Mouse (Mus musculus): Measurements from ENCODE around the gene Irf2bp2. TPM values are rescaled to one million over a fixed set of nuclear protein-coding genes. Genes with fewer than 3 reads are reported as not detected.
A peak's percentile ranks its signal among the peaks of the same experiment; 100 is the strongest.

Gene Irf2bp2
- total RNA-seq, 2 experiments from 2014 or later = 64.3 to 71.2 TPM

DNA sequence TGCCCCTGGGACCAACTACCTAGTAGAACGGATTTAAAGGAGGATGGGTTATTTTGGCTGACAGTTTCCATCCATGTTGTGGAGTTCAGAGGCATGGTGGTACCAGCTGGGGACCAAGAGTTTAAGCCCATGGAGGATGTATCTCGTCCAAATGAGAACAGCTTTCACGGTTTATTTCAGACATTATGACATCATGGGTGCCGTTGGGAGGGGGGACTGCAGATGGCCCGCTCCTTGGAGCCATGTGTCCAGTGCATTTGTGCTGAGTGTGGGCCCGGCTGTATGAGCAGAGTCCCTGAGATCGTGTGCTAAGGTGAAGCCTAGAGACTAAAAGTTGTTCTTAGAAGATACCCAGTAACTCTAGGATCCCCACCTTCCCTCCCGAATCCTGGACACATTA lies 50.4 kb downstream of the Irf2bp2 start:
- DNase-seq = no peak
- intact Hi-C loops (cut with DNase I) = no loop called here

DNA sequence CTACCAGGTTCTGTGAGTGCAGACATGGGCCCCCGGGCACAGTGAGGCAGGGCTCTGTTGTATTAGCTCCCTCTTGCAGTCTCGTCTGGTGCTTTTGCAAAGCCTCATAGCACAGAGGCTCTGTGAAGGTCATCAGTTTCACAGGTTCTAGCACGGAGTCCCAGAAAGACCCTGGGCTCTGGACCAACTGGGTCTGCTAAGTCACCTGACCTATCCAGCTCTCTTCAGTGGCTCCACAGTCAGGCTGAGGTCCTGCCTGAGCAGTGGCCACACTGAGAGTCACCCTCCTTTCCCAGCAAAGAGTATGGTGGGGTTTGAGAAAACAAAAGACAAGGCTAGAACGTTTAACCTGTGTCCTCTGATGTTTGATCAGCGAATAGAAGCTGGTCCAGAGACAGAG lies 51.0 kb downstream of the Irf2bp2 start:
- intact Hi-C loops (cut with DNase I) = no loop called here
- DNase-seq = no peak

DNA sequence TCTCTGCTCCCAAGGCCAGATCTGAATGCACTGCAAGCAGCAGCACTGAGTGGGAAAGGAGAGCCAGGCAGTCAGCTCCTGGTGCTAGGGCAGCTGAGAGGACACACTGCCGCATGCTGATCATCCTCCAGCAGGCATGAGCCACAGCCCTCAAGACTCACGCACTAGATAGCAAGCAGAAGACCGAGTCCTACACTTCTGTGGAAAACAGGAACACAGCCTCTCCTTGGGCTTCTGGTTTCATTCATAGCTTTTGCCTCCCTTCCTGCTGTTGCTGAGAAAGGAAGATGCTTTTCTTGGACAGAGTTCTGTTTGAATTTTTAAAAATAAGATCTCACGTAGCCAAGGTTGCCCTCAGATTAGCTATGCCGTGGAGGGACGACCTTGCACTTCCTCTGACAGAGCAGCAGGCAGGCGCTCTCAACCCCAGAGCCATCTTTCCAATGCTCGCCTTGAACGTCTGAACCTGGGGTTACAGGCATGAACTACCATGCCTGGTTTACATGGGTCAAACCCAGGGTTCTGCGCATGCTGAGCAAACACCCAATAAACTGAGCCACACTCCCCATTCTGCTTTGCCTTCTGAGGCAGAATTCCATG lies 51.6 kb downstream of the Irf2bp2 start:
- intact Hi-C loops (cut with DNase I) = no loop called here

DNA sequence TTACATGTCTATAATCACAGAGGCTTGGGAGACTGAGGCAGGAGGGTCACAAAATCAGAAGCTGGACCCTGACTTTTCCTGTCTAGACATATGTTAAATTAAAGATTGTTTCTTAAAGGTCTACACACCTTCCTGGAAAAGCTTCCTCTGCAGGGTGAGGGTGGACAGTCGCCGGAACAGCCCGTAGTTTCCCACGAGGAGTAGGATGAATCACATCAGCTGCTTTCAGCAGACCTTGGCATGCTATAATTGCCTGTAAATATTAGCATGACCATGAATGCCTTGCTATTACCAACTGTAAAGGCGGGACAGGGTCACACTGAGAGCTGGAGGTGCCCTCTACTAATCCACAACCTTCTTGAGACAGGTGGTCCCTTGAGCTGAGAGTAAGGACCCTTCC lies 53.5 kb downstream of the Irf2bp2 start:
- intact Hi-C loops (cut with DNase I) = no loop called here
- DNase-seq = no peak

More for the DNA sequence above, 51.6 kb downstream of the Irf2bp2 start:
- DNase-seq = no peak

DNA sequence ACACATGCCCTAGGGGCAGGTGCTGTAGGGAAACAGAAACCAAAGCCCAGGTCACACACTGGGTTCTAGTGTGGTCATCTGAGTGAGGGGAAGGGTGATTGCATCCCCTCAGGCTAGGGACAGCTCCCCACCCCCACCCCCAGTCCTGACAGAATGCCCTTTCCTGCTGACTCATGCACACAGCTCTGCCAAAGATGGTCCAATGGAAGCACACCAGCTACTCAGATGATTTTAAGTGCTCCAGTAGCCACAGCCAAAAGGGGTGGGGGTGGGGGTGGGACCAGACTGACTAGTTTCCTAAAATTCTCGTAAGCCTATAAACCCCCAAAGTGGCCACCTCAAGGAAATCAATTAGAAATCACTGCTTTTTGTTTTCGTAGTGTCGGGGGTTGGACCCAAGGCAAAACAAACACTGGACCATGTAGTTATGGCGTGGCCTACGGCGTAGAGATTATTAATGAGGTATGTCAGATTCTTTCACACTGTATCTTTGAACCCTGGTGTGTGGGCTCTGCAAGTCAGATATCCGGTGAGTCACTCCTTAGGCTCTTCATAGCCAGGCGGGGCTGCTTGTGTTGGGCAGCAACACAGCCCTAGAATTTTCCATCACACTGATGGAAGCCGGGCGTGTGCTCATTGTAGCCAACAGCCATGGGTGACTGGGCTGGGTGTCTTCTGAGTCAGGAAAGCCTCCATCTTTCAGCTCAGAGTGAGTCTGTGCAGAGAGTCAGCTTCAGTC lies 54.3 kb downstream of the Irf2bp2 start:
- intact Hi-C loops (cut with DNase I) = no loop called here
- DNase-seq = peak in 1 of 2 experiments; percentile 67

DNA sequence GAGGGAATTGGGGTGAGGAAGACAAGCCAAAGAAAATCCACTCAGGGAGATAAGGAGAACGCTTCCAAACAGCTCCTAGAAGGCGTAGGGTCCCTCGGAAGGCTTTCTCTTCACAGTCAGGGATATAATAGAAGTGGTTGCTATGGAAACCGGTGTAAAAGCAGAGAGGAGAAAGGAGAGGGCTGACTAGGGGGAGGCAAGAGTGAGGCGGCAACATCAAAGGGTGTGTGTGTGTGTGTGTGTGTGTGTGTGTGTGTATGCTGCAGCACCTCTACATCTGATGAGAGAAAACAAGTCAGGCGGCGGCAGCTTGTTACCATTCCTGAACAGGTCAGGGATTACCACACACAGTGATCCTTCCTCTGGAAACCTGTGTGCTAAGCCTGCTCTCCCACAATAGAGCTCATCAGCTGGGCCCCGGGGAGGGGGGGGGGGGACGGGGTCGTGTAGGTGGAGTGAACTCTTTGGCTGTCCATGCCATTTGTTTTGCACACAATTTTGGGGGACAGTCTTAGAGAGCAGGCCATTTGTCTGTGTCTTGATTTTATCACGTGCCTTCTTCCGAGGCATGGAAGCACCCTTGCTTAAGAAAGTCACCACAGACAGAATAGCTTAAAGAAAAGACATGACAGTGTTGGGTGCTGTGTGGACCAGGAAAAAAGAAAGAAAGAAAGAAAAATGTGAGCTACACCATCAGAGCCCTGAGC lies 55.0 kb downstream of the Irf2bp2 start:
- intact Hi-C loops (cut with DNase I) = no loop called here
- no peak for DNase-seq

Other genes starting within 250 kb of the Irf2bp2 start
- gene Coa6, start 171.5 kb downstream of the Irf2bp2 start, total RNA-seq (2021) = 10 to 100 TPM; 21.7 to 24.6 TPM
- 1 to 10 TPM; 3.7 to 4.9 TPM for gene Tarbp1, start 118.9 kb downstream of the Irf2bp2 start, total RNA-seq (2021)